Mouse (Mus musculus) left cerebral cortex, postnatal 14 days (tissue): ENCODE data around the gene Slc22a14. TPM values are rescaled to one million over a fixed set of nuclear protein-coding genes. Genes with fewer than 3 reads are reported as not detected.

Experiments used
- DNase-seq, 2 experiments: peaks; one replicate each; pipeline ENCODE4 v3.0.0; 2021 to 2022; ENCODE audit warnings: low spot score in 2 of 2, mixed read lengths in 1 of 2
- intact Hi-C: fragments of 180-260 bp; cut with DNase I; formaldehyde crosslinking; loops from one replicate; pipeline ENCODE4 v1.15.1; 2025
- total RNA-seq, 2 experiments: library from RNA; stranded (reverse); gene quantifications; 2 replicates each; pipeline ENCODE4 v1.2.3; 2021

The Slc22a14 gene
- total RNA-seq, 2 experiments from 2014 or later, result not detected

DNA sequence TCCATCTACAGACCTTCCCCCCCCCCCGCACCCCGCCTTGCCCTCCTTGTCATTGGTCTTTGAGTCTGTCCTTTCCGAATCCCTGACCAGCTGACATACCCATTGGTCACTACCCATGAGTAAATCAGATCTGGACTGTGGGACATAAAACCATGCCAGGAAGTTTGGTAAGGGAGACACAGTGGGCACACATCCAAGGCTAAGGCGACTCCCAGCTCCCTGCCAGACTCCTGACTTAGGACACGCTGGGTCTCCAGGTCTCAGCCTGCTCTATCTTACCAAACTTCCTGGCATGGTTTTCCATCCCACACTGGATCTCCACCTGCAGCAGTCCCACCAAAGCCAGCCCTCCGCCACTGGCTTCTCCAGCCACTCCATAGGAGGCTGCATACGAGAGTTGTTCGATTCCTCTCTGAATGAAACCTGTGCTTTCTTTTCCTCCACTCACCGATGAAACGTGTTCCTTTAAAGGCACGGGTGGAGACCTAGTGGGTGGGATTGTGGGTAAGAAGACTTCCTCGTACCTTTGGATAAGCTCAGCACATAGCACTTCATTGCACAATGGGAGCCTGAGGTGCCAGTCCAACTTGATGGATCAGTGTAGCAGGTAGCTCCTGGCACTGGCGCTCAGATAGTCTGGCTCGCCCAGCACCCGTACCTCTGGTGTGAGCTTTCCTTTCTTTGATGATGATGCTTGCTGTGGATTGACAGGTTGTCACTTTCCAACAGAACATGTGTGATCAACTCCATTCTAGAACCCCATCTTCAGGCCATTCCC is 35.0 kb downstream of the Slc22a14 start:
- intact Hi-C loops, result no loop called here

DNA sequence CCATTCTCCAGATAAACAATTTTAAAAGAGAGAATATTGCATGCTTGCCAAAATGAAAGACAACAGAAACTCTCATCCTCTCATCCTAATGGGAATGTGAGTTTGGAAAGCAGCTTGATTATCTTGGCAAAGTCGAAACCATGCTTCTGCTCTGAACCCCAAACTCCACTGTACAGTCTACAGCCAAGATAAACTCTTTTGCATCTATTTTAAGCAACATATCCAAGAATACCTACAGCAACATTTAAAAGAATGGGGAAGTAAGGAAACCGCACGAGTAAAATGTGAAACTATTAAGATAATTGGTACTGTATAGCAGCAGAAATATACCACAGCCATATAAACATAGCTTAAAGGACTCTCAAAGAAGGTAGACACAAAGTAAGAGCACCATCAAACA is 36.9 kb downstream of the Slc22a14 start:
- intact Hi-C loops, result loop anchor here (10.0 kb wide), 1 partner anchor 224 kb away; the partner anchor contains the start of gene Dlec1
- DNase-seq, result no peak

More for the DNA sequence above, 35.0 kb downstream of the Slc22a14 start:
- DNase-seq, result no peak

DNA sequence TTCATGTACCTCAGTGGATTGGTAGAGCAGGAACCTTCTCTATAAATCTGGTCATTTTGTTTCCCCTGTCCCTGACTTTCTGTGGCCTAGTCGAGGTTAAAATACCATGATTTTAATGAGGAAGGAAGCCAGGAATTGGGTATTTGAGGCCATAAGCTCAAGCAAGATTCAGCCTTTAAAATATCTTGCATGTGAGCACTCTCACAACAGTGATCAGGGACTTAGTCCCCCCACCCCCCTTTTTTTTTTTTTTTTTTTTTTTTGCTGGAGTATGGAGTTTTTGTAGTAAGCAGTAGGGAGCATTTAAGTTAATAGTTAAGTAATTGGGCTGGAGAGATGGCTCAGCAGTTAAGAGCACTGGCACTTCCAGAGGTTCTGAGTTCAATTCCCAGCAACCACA is 41.2 kb downstream of the Slc22a14 start:
- DNase-seq, result no peak
- intact Hi-C loops, result loop anchor here (10.0 kb wide), 1 partner anchor 219 kb away; the partner anchor contains the start of gene Dlec1

DNA sequence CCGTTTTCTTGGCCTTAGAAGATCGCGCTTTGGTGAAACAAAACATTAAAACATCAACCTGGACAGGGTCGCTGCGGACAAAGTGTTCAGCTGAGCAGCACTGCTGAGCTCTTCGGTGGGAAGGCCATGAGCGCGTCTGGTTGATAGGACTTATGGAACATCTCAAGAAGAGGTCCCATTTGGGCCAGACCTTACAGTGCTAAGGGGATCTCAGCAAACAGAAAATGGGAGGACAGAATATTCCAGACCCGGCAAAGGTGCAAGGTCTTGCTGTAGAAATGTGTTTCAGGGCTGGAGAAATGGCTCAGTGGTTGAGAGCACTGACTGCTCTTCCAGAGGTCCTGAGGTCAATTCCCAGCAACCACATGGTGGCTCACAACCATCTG is 42.1 kb downstream of the Slc22a14 start:
- intact Hi-C loops, result loop anchor here (10.0 kb wide), 1 partner anchor 218 kb away; the partner anchor contains the start of gene Dlec1

DNA sequence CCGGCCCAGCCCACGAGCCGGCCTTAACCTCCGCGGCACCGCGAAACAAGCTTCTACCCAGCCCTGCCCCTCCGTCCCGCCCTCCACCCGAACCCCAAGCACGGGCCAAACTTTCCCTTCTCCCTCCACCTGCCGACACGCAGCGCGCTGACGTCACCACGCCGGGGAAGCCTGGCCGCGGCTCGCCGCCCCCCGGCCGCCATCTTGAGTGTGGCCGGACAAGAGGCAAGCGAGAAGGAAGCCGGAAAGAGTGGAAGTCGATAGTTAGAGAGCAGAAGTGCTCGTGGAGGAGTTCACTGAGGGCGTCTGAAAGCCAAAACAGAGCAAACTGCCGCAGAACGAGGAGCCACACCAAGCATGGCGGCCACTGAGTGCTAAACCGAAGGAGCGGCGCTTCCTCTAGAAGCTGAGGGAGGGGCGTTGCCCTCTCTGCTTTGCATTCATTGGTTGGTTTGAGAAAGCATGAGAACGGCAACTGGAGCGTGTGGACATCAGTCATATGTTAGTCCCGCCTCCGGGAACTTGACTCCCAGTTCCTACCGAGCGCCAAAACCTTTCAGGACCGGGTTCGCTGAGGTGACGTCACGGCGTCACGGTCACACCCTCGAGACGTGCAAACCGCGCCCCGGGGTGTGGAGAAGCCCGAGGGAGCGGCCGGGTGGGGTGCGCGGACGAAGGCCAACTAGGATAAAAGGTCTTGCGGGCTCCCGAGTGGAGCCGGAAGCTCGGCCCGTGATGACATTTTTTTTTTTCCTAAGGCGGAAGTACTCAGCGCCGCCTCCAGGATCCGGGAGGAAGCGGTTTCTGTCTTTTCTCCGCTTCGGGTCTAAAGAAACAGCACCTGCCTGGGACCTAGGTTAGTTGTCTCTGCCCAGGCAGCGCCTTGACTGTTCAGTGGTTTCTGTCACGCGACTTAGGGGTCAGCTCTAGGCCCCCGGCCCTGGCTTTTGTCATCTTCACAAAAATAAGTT is 42.8 kb downstream of the Slc22a14 start, which contains the start of gene Oxsr1:
Gene Oxsr1 (minus strand): TSS at position 139 of the 971 bp plus-strand sequence.
- DNase-seq, result peak; percentile 99
- intact Hi-C loops, result loop anchor here (10.0 kb wide), 1 partner anchor 218 kb away; the partner anchor contains the start of gene Dlec1

More for the DNA sequence above, 42.1 kb downstream of the Slc22a14 start:
- no peak for DNase-seq

DNA sequence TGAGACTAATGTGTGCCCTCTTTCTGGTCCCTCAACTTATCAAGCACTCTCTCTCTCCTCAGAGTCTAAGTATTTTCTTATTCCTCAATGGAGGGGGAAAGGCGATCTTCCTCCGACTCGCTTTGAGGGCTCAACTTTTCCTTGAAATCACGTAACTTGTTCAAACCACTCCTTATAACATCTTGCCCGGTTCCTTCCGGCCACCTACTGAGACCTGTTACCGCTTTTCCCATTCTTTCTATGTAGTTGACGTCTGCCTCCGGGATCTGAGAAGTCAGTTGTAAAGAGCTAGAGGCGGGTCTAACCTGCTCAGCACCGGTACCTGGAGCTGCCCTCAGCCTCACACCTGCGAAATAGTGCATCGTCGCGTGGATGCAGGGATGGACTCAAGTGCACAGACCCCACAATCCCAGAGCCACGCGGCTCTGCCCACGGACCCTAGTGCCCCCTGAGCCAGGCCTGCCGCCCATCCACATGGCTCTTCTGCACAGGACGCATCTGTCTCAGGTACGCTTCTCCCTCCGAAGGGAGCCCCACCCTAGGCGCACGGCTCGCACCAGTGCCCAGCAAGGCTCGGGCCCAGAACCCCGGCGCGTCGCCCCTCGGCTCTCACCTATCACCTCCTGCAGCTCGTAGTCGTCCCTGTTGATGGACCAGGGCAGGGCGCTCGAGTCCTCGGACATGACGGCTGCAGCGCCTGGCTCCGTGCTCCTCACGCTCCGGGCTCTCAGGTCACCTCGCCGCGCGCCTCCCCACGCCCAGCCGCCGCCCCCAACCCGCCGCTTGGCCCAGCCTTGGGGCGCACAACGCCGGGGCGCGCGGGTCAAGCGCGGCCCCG is 43.7 kb downstream of the Slc22a14 start:
- intact Hi-C loops, result loop anchor here (10.0 kb wide), 1 partner anchor 217 kb away; the partner anchor contains the start of gene Dlec1
- DNase-seq, result no peak

DNA sequence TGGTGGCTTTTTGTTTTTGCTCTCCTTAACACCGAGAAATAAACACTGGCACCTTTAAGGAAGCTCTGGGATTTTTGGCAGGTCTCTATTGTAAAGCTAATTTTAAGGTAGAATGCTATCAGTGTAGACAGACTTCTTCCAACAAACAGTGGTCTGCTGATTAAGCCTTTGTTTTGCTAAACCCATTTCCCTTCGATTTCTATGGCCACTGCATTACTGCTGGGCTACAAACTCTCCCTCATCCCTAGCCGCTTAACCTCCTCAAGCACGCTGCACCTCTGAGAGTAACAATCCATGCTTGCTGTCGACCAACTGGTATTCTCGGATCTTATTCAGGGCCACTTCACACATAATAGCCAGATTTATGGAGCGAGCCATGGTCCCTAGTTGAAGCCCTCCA is 44.4 kb downstream of the Slc22a14 start:
- intact Hi-C loops, result loop anchor here (10.0 kb wide), 1 partner anchor 216 kb away; the partner anchor contains the start of gene Dlec1
- no peak for DNase-seq

DNA sequence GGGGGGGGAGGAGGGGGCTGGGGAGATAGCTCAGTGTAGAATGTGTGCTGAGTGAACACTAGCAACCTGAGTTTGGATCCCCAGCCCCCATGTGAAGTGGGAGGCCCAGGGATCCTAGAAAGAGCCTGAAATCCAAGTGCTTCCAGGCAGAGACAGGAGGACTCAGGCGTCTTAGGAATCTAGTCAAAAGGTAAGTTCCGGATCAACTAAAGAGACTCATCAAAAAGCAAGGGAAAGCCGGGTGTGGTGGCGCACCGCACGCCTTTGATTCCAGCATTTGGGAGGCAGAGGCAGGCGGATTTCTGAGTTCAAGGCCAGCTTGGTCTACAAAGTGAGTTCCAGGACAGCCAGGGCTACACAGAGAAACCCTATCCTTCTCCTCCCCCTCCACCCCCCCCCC is 44.9 kb downstream of the Slc22a14 start:
- intact Hi-C loops, result loop anchor here (10.0 kb wide), 1 partner anchor 216 kb away; the partner anchor contains the start of gene Dlec1
- no peak for DNase-seq

DNA sequence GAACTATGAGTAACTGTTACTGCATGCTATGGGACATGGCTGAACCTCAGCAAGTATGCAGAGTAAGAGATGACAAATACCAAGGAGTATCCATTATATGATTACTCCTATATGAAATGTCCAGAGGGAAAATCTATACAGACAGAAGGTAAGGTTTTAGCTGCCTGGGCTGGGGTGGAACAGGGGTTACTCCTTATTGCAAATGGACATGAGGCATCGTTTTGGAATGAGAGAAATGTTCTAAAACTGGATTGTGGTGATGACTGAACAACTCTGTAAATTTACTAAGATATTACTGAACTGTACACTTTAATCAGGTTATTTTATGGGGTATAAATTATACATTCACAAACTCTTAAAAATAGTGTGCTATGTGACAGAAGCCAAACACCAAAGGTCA is 46.5 kb downstream of the Slc22a14 start:
- DNase-seq, result no peak
- intact Hi-C loops, result no loop called here

DNA sequence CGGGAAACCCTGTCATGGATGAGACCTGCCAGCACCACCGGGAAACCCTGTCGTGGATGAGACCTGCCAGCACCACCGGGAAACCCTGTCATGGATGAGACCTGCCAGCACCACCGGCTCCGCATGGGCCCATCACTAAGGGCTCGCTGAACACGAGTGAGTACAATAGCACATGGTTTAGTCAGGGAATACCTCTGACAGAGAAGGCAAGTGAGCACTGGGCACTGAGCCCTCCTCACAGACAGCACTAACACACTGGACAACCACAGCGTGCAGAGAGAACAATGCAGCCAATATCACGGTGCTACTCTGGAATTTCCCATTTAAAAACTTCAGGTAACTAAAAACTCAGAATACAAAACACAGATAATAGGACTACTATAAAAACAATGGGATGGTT is 52.3 kb downstream of the Slc22a14 start:
- intact Hi-C loops, result no loop called here
- DNase-seq, result no peak

DNA sequence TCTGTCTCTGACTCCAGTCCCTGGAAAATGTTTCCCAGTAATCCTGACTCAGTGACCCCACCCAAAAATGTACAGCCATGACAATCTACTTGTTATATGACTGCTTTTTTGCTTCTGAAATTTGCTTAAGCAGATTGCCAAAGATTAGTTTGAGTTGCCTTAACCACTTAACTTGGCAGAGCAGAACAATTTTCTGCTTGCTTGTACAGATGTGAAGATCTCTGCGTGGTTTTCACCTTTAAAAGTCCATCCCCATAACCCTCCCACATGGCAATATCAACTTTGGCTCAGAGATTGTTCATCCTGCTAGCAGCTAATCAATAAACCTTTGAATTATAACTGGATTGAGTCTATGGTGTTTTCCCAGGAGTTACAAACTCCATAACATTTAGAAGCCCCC is 56.3 kb downstream of the Slc22a14 start:
- intact Hi-C loops, result no loop called here
- DNase-seq, result no peak

DNA sequence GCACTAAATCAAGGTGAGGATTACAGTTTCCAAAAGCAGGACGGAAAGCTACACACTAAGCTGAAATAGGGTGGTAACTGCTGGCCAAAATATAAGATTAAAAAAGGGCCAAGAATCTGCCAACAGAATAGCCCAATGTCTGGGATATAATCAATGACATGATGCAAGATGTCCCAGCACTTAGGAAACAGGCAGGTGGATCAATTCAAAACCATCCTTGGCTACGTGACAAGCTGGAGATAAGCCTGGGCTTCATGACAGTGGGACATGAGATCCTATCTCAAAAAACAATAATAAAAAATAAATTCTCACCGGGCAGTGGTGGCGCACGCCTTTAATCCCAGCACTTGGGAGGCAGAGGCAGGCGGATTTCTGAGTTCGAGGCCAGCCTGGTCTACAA is 59.5 kb downstream of the Slc22a14 start:
- intact Hi-C loops, result no loop called here
- DNase-seq, result no peak

DNA sequence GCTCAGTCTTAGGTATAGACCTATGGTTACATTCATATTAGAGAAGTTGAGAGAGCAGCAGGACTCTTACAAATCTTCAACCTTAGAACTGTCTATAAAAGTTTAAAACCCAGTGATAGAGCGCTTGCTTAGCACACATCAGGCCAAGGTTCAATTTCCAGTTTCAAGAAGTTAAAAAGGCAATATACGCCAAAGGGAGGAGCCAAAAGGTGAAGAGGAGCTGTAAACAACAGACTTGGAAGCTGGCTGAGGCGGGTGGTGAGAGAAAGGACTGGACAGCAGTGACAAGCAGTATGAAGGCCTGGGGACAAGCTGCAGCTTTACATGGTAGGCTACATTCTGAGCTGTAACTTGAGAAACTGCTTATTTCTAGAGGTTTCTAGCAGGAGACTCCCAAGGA is 66.8 kb downstream of the Slc22a14 start:
- intact Hi-C loops, result no loop called here
- no peak for DNase-seq

DNA sequence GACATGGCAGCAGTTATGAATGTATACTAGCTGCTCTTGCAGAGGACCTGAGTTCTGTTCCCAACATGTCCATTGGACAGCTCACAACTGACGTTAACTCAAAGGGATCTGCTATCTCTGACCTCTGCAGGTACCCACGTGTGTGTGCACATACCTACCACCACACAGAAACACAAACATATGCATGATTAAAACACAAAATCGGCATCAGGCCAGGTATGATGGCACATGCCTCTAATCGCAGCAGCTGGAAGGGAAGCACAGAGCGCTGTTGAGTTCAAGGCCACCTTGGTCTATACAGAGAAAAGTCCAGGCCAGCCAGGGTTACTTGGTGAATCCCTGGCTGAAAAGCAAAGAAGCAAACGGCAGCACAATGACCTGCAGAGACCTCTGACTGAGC is 67.7 kb downstream of the Slc22a14 start:
- no peak for DNase-seq
- intact Hi-C loops, result no loop called here

DNA sequence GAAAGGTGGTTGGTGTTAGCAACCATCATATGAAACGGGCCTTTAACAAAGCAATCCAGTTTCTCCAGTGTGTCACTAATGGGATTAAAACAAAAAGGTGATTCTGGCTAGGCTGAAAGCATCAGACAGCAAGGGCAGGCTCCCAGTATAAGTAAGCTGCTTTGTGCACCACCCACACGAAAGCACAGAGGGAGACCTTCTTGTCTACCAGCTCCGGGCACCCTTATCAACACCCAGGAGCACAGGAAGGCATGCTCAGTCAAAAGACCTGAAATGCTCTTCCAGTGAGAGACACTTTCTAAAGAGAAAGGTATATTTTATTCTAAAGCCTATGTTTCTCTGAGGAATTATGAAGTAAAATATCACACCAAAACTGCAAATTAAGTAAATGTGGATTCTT is 74.6 kb downstream of the Slc22a14 start:
- intact Hi-C loops, result no loop called here
- no peak for DNase-seq

DNA sequence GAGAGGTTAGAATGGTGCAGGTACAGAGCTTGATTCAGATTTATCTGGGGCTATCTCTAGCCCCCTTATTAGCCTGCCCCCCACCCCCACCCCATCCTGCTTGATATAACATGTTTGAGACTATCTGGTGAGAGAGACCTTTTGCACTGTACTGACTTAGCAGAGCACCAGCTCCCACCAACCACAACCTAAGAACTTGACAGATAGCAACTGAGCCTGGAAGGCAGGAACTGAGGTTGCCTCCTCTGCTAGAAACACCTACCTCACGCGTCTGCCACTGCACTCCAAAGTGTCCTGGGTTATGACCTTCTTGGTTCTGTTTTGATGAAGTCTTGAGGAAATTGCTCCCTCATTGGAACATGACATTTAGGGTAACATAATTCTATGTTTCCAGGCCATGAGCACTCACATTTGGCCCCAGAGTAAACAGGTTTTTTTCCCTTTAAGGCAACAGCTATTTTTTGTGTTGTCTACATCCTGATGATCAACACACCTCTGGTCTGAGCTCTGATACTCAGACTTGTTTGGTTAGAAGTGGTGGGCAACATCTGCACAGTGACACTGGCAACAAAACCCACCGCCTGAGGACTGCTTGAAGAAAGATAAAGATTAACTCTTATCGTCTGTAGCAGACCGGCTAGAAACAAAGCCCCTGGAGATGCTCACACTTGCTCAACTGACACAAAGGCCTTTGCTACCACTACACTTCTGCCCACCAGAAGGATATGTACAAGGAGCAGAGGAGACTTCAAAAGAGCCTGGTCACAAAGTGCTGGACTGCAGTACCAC is 84.3 kb downstream of the Slc22a14 start:
- DNase-seq, result no peak
- intact Hi-C loops, result no loop called here

DNA sequence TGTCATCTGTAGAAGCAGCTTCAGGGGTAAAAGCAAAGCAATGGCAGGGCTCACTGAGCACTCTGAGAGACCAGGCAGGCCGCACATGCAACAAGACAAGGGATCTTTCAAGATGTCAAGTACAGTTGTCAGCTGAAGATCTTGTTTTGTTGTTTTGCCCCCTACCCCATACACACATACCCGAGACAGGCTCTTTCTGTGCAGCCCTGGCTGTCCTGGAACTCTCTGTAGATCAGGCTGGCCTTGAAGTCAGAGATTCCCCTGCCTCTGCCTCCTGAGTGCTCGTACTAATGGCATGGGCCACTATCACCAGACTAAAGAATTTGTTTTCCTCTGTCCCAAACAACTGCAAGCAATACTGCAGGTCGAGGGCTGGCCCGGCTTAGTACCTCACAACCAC is 87.3 kb downstream of the Slc22a14 start:
- intact Hi-C loops, result no loop called here

DNA sequence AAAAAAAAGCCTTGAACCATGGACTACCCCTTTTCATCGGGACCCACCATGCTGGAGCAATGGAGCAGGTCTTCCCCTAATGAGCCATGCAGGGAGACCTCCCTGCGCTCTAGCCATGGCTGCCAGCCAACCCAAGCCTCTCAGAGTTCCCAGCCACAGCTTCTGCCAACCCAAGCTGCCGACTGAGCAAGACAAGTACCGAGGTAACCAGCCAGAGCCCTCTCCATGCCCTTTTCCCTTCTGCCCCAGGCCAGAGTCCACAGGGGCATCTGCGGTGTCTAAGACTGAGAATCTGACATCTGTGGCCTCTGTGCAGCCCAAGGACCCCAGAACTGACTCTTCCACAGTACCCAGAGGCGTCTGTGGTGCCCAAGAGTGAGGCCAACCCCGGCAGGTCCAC is 89.0 kb downstream of the Slc22a14 start:
- DNase-seq, result peak; percentile 20 to 31
- intact Hi-C loops, result no loop called here

More for the DNA sequence above, 87.3 kb downstream of the Slc22a14 start:
- DNase-seq, result no peak
